ENCODE assay signal across 7 mouse cellular contexts in genomic region chr2:128968475-128969083, GRCm38 (mm10). TPM values are rescaled to one million over a fixed set of nuclear protein-coding genes. Genes with fewer than 3 reads are reported as not detected.
DNase-seq lines count a peak whose midpoint lies in the region; ATAC-seq and TF ChIP-seq lines count a peak whose summit lies in the region.

No protein-coding gene starts in this region.

- H3K4me1 ChIP-seq in lung, postnatal 0 days (ENCODE audit: insufficient read depth, low read depth, low read length), result no peaks in the 10 kb centered on the region
- H3K4me1 ChIP-seq in lung, adult 2 months (ENCODE audit: control insufficient read depth, insufficient read depth, low read length), result peaks cover 2% of the 10 kb centered on the region
- H3K4me1 ChIP-seq in forebrain, embryonic 11.5 days (replicated peaks; ENCODE audit: control insufficient read depth, insufficient read depth, low read length), result no peaks in the 10 kb centered on the region; the same call in 1 of the 2 replicates
- H3K4me1 ChIP-seq in limb, embryonic 13.5 days, result peaks cover 12% of the 10 kb centered on the region
- H3K4me1 ChIP-seq in stomach, embryonic 15.5 days, result peaks cover 4% of the 10 kb centered on the region; the same call in 1 of the 2 replicates

- peak; percentile 6 for DNase-seq in lung, postnatal 0 days (ENCODE audit: low spot score)
- DNase-seq in lung, adult 2 months, result no peak
- DNase-seq in forebrain, embryonic 11.5 days (ENCODE audit: low spot score), result no peak
- DNase-seq in thymus, postnatal 0 days (ENCODE audit: low spot score), result no peak
- DNase-seq in embryo, embryonic 10.5 days (ENCODE audit: low spot score), result no peak

- peak overlapping the region; percentile 100; the same call in 1 of the 2 replicates for H3K27ac ChIP-seq in lung, postnatal 0 days (ENCODE audit: low read length)
- peak overlapping the region; percentile 100; the same call in 1 of the 2 replicates for H3K27ac ChIP-seq in forebrain, embryonic 11.5 days (ENCODE audit: low read depth, low read length)
- H3K27ac ChIP-seq in limb, embryonic 13.5 days, result peak overlapping the region; percentile 100; the same call in 1 of the 2 replicates
- peak overlapping the region; percentile 100 for H3K27ac ChIP-seq in stomach, embryonic 15.5 days

- TF ChIP-seq EP300 in lung, postnatal 0 days (IDR thresholded peaks at IDR 0.05), result no peak

- no peaks in the 10 kb centered on the region for H3K9me3 ChIP-seq in lung, postnatal 0 days (ENCODE audit: low read length)
- H3K9me3 ChIP-seq in forebrain, embryonic 11.5 days (ENCODE audit: control insufficient read depth, low read length), result no peaks in the 10 kb centered on the region
- H3K9me3 ChIP-seq in limb, embryonic 13.5 days, result no peaks in the 10 kb centered on the region
- no peaks in the 10 kb centered on the region for H3K9me3 ChIP-seq in stomach, embryonic 15.5 days

- H3K4me2 ChIP-seq in lung, postnatal 0 days (replicated peaks; ENCODE audit: low read depth, low read length), result peak overlapping the region; percentile 75
- peak overlapping the region; percentile 61; the same call in 1 of the 2 replicates for H3K4me2 ChIP-seq in forebrain, embryonic 11.5 days (ENCODE audit: low read depth, low read length, severe bottlenecking)
- peak overlapping the region; percentile 58 for H3K4me2 ChIP-seq in limb, embryonic 13.5 days (replicated peaks)
- H3K4me2 ChIP-seq in stomach, embryonic 15.5 days, result peak overlapping the region; percentile 61

- H3K36me3 ChIP-seq in lung, postnatal 0 days (ENCODE audit: insufficient read depth, low read length), result no peaks in the 10 kb centered on the region
- no peaks in the 10 kb centered on the region for H3K36me3 ChIP-seq in forebrain, embryonic 11.5 days (ENCODE audit: control insufficient read depth, insufficient read depth, low read length)
- no peaks in the 10 kb centered on the region for H3K36me3 ChIP-seq in limb, embryonic 13.5 days
- H3K36me3 ChIP-seq in stomach, embryonic 15.5 days, result no peaks in the 10 kb centered on the region

- H3K4me3 ChIP-seq in lung, postnatal 0 days (ENCODE audit: low read depth, low read length), result peak overlapping the region; percentile 80
- no peak overlapping the region for H3K4me3 ChIP-seq in lung, adult 2 months (replicated peaks; ENCODE audit: extremely low read depth, low read depth, low read length)
- H3K4me3 ChIP-seq in forebrain, embryonic 11.5 days (ENCODE audit: low read depth, low read length), result peak overlapping the region; percentile 85
- H3K4me3 ChIP-seq in limb, embryonic 13.5 days, result peak overlapping the region; percentile 88
- H3K4me3 ChIP-seq in stomach, embryonic 15.5 days (replicated peaks), result peak overlapping the region; percentile 89

- H3K27me3 ChIP-seq in lung, postnatal 0 days (replicated peaks; ENCODE audit: insufficient read depth, low read length), result no peaks in the 10 kb centered on the region
- H3K27me3 ChIP-seq in forebrain, embryonic 11.5 days (ENCODE audit: control insufficient read depth, insufficient read depth, low read length), result no peaks in the 10 kb centered on the region
- H3K27me3 ChIP-seq in limb, embryonic 13.5 days, result no peaks in the 10 kb centered on the region
- H3K27me3 ChIP-seq in stomach, embryonic 15.5 days (replicated peaks), result no peaks in the 10 kb centered on the region

- TF ChIP-seq POLR2A in lung, adult 2 months (IDR thresholded peaks at IDR 0.05; ENCODE audit: borderline replicate concordance, extremely low read depth, low read depth, low read length), result no peak

- no peak overlapping the region for H3K9ac ChIP-seq in lung, postnatal 0 days (replicated peaks; ENCODE audit: low read depth)
- H3K9ac ChIP-seq in forebrain, embryonic 11.5 days (ENCODE audit: low read length), result peak overlapping the region; percentile 100
- H3K9ac ChIP-seq in limb, embryonic 13.5 days, result peak overlapping the region; percentile 100
- no peak overlapping the region; the same call in 1 of the 2 replicates for H3K9ac ChIP-seq in stomach, embryonic 15.5 days

- no peak for ATAC-seq in lung, postnatal 0 days
- no peak for ATAC-seq in forebrain, embryonic 11.5 days (replicated peaks; ENCODE audit: low FRiP score)
- no peak for ATAC-seq in limb, embryonic 13.5 days (ENCODE audit: low FRiP score, low read depth)
- ATAC-seq in stomach, embryonic 15.5 days (ENCODE audit: insufficient read depth, low FRiP score, low read depth), result no peak

- no peak for TF ChIP-seq CTCF in lung, postnatal 0 days (IDR thresholded peaks at IDR 0.05)
- TF ChIP-seq CTCF in lung, adult 2 months (IDR thresholded peaks at IDR 0.05; ENCODE audit: insufficient read depth, low read length), result no peak

RNA-seq across cellular contexts. Expression of gene Gm10762, which starts 1.1 kb away (rescaled TPM):
- polyA plus RNA-seq in lung, postnatal 0 days (2015; fragmentation: Nextera tagmentation; extraction: Ambion mirVana), result 15.6 and 17.3 TPM in 2 replicates
- 4.2 and 4.6 TPM in 2 replicates for polyA plus RNA-seq in lung, adult 2 months (2012; rRNA removed)
- 22.8 and 25.3 TPM in 2 replicates for polyA plus RNA-seq in forebrain, embryonic 11.5 days (2014; fragmentation: Nextera tagmentation; extraction: Ambion mirVana)
- polyA plus RNA-seq in limb, embryonic 13.5 days (2015; fragmentation: Nextera tagmentation; extraction: Ambion mirVana), result 21.3 and 21.5 TPM in 2 replicates
- polyA plus RNA-seq in stomach, embryonic 15.5 days (2015; fragmentation: Nextera tagmentation; extraction: Ambion mirVana), result 15.2 and 15.4 TPM in 2 replicates
- polyA plus RNA-seq in thymus, postnatal 0 days (2015; fragmentation: Nextera tagmentation; extraction: Ambion mirVana), result 17.1 and 18.5 TPM in 2 replicates

RNA-seq across cellular contexts. Expression of gene Zc3h6, which starts 1.4 kb away (rescaled TPM):
- polyA plus RNA-seq in lung, postnatal 0 days (2015; fragmentation: Nextera tagmentation; extraction: Ambion mirVana), result 2.0 and 3.5 TPM in 2 replicates
- polyA plus RNA-seq in lung, adult 2 months (2012; rRNA removed), result 1.00 and 1.3 TPM in 2 replicates
- polyA plus RNA-seq in forebrain, embryonic 11.5 days (2014; fragmentation: Nextera tagmentation; extraction: Ambion mirVana), result 2.8 and 2.9 TPM in 2 replicates
- polyA plus RNA-seq in limb, embryonic 13.5 days (2015; fragmentation: Nextera tagmentation; extraction: Ambion mirVana), result 1.9 and 2.0 TPM in 2 replicates
- polyA plus RNA-seq in stomach, embryonic 15.5 days (2015; fragmentation: Nextera tagmentation; extraction: Ambion mirVana), result 1.7 and 2.2 TPM in 2 replicates
- polyA plus RNA-seq in thymus, postnatal 0 days (2015; fragmentation: Nextera tagmentation; extraction: Ambion mirVana), result 3.3 and 6.5 TPM in 2 replicates

RNA-seq across cellular contexts. Expression of gene Zc3h8, which starts 24.7 kb away (rescaled TPM):
- 5.6 and 5.8 TPM in 2 replicates for polyA plus RNA-seq in lung, postnatal 0 days (2015; fragmentation: Nextera tagmentation; extraction: Ambion mirVana)
- 0.58 and 1.6 TPM in 2 replicates for polyA plus RNA-seq in lung, adult 2 months (2012; rRNA removed)
- 10.4 and 10.8 TPM in 2 replicates for polyA plus RNA-seq in forebrain, embryonic 11.5 days (2014; fragmentation: Nextera tagmentation; extraction: Ambion mirVana)
- 7.5 and 9.3 TPM in 2 replicates for polyA plus RNA-seq in limb, embryonic 13.5 days (2015; fragmentation: Nextera tagmentation; extraction: Ambion mirVana)
- polyA plus RNA-seq in stomach, embryonic 15.5 days (2015; fragmentation: Nextera tagmentation; extraction: Ambion mirVana), result 6.1 and 6.6 TPM in 2 replicates
- 9.3 and 10.1 TPM in 2 replicates for polyA plus RNA-seq in thymus, postnatal 0 days (2015; fragmentation: Nextera tagmentation; extraction: Ambion mirVana)

Comparison
In these comparisons a context has a peak if more than half of its experiments do, and no peak if none do; other contexts are left out.
1. H3K9ac ChIP-seq: peak in forebrain, embryonic 11.5 days (single experiment) and limb, embryonic 13.5 days (single experiment); none in lung, postnatal 0 days (single experiment) and stomach, embryonic 15.5 days (single experiment).
2. Peak in every context shown above with its lines, with median percentiles within 50 percentile points of each other: H3K27ac ChIP-seq and H3K4me2 ChIP-seq.